Mouse (Mus musculus): ENCODE measurements around the gene Fam83f.
A peak's percentile ranks its signal among the peaks of the same experiment; 100 is the strongest.

The Fam83f gene

DNA sequence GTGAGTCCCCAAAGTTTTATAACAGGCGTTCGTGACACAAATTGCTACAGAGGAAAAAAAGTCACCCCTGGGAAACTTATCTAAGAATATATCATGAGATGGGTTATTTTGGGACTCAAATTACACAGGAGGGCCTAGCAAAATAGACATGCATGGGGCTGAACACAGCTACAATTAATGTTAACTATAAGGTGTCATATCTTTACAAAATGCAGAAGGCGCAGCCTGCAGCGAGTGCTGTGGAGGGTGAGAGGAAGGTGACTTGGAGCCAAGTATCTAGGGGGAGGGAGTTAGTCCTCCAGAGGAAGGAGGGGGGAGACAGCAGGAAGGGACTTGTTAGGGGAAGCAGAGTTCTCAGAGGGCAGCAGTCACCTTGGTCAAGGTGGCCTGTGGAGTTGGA, 7.2 kb upstream of the Fam83f start:
- no peak for DNase-seq (ENCODE audit: low read depth)

DNA sequence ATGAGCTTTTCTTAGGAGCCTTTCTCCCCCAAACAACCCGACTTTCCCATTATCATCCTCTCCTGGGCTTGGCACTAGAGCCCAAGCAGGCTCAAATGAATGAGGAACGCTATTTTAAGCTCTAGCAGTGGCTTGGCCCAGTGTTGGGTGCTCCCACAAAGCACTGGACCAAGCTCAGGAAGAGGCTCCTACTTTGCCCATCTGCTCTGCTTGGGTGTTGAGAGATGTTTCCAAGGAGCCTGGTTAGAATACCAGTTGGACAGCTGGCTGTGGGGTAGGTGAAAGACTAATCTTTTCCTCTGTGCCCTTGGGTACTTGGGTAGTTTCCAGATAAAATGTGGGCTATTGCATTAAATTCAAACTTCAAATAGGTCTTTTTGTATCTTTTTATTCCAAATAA, 1.2 kb downstream of the Fam83f start:
- no peak for DNase-seq (ENCODE audit: low read depth)

DNA sequence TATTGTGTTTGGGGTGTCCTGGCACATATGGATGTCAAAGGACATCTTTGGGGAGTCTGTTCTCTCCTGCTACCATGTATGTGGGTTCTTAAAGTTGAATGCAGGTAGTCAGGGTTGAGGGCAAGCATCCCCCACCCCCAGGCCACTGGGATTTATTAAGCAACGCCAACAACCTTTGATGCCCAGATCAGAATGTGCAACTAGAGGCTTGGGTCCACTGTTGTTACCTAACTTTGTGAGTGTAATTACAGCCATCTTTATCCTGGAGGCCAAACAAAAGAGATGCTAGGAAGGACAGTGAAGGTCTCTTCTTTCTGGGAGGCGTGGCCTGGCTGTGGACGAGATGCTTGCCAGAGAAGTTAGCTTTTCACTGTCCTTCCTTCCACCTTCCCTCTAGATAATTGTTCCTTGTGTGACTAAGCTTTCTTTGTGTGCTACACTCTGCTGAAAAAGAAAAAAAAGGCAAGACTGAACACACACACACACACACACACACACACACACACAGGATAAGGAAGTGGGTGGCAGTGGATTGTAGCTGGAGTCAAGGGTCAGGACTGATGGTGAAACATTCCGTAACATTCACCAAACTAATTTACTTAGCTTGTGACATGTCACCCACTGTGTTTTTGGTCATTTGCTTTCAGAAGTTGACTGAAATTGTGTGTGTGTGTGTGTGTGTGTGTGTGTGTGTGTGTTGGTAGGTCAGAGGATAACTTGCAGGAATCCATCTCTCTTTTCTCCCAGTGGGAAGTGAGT, 1.9 kb downstream of the Fam83f start:
- peak; percentile 20 for DNase-seq (ENCODE audit: low read depth)

DNA sequence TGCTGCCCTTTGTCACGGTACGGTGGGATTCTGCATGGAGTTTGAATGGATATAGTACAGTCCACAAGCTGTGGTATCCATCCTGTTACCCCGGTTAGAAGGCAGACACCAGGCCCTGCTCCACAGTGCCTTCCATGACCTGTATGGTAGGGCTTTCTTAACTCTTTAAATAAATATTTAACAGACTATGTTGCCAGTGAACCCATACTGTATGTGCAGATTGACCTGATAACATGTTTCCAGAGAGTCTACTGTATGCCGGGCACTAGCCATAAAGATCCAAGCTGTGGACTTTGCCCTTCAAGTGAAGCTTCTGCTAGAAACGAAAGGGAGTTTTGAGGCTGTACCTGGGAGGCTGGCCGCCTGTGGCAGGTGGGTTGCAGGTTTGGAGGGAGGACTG, 3.1 kb downstream of the Fam83f start:
- DNase-seq (ENCODE audit: low read depth): no peak

DNA sequence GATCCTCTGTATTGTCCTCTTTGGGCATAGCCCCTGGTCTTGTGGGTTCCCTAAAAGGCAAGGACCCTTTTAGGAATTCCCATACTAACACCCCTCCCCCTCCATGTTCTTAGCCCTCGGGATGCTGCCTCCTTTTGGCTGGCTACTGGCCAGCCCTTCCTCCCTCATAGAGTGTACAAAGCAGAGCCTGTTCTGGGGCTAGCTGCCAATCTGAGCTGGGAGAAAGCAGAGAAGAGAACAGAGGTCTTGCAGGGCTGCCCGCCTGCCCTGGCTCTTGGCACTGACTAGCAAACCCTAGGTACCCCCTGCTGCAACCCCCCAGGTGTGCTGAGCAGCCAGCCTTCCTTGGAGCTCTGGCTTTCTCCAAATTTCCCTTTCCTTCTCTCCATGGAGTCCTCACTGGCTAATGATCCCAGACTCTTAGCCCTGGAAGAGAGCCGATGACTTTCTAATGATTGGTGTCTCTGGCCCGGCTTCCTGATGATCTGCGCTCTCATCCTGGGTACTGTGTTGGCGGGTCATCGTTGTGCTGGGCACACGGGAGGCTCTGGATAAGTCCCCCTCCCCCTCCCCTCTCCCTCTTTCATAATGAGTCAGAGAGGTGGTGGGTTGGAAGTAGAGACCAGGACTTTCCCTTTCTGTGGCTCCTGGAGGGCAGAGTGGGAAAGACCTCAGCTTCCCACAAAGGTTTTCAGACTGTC, 8.0 kb downstream of the Fam83f start:
- no peak for DNase-seq (ENCODE audit: low read depth)

DNA sequence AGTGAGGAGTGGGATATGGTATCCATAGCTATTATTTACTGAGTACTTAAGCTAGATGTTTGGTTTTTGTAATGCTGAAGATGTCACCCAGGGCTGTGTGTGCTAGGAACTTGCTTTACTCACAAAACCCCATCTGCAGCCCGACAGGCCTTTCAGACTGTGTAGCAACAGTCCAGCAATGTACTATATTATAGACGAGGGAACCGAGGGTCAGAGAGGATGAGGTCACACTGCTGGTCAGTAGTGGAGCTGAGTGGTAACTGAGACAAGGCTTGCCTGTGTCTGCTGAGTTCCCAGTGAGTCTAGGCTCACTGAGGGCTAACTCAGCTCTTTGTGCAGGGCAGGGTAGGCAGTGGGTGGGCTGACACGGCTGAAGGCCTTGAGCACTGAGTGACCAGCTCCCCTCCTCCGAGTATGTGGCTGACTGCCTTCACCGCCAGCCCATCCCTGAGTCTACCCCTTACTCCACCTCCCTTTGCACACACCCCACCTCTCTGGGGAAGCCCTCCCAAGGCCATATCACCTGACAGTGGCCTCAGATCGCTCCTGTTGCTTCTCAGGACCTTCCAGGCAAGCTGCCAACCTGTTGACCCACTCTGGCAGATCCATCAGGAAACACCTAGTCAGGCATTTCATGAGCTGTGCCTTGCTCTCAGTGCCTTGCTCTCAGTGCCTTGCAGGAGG, 8.8 kb downstream of the Fam83f start:
- DNase-seq (ENCODE audit: low read depth): no peak

GRCm38 (mm10) chr15:80681466-80681881, 9.8 kb downstream of the Fam83f start:
- DNase-seq (ENCODE audit: low read depth): peak; percentile 34

- no peak for DNase-seq (ENCODE audit: low read depth)
These were observed 10.7 kb downstream of the Fam83f start for GRCm38 (mm10) chr15:80682343-80682742.

DNA sequence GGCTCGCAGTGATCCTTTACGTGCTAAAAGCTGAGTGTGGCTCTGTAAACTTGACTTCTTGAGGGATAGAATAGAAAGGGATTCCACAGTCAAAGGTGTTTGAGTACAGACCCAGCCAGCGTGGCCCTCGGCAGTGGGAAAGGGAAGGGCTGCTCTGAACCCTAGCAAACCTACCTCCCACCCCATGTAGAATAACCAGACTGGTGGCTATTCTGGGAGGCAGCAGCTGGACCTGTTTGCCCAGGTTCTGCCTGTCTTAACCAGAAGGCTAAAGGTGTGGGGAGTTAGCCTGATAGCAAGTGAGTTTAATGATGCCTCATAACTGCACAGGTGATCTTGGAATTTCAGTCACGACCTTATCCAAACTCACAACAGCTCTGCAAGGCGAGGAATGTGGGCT, 11.5 kb downstream of the Fam83f start:
- DNase-seq (ENCODE audit: low read depth): no peak

- DNase-seq (ENCODE audit: low read depth): no peak
These were observed 12.3 kb downstream of the Fam83f start for GRCm38 (mm10) chr15:80683990-80684389.

- no peak for DNase-seq (ENCODE audit: low read depth)
These were observed 13.3 kb downstream of the Fam83f start for GRCm38 (mm10) chr15:80684786-80685602.

DNA sequence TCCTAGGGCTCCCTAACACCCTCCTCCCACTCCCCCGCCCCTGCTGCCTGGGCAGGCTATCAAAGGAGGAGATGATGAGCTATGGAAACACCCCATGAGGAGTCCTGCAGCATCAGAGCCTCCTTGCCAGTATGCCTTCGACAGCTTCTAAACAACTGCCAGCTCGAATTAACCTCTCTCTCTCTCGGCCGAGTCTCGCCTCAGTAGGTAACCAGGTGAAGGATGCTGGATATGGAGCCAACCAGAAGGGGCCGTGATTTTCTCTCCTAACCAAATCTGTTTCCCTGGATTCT, 13.9 kb downstream of the Fam83f start:
- no peak for DNase-seq (ENCODE audit: low read depth)

DNA sequence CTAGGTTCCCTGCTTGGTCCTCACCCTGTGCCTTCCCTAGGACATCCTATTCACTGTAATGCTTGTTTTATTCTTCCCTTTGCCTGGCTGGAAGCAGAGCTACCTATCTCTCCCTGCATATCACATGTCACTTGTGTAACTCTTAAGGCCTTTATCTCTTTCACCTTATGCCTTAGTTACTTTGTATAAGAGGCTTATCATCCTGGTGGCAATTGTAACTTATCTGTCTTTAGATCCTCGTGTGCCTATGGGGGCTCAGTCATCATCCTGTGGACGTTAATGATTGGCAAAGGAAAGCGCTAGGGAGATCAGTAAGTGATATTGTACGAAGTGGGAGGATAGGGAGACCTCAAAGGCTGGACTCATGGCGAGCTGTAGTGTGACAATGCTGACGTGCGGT, 16.9 kb downstream of the Fam83f start:
- DNase-seq (ENCODE audit: low read depth): no peak

- no peak for DNase-seq (ENCODE audit: low read depth)
These were observed 21.8 kb downstream of the Fam83f start for GRCm38 (mm10) chr15:80693492-80693891.

DNA sequence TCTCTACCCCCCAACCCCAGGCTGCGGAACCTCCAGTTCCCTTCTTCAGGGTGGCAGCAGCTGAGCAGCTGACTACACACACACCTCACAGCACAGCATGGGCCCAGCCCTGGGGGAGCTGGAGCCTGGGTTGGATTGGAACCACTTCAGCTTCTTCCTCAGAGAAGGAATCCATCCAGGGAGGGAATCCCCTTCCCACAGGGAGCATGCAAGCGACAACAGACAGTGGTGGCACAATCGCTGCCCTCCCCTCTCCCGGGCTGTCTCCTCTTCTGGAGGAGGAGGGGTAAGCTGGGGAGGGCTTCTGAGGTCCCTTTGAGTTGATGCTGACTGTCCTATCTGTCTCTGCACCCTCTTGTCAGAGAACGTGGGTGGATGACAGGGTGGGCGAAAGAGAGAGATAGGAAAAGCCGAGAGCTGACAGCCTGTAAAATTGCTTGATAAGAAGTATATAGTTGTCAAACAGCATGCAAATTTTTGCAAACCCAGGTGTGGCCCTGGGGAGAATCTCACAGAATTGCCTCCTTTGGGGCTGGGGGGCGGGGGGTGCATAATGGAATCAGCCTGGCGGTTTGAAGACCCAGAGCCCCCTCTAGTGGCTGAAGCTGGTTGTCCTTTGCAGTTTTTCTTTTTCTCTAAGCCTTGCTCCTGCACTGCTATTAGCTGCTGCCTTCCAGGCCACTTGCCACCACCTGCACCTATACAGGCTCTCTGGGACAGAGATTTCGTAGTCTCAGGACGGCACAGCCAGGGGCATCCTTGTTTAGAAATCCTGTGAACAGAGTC, 22.7 kb downstream of the Fam83f start:
- peak; percentile 57 for DNase-seq (ENCODE audit: low read depth)

DNA sequence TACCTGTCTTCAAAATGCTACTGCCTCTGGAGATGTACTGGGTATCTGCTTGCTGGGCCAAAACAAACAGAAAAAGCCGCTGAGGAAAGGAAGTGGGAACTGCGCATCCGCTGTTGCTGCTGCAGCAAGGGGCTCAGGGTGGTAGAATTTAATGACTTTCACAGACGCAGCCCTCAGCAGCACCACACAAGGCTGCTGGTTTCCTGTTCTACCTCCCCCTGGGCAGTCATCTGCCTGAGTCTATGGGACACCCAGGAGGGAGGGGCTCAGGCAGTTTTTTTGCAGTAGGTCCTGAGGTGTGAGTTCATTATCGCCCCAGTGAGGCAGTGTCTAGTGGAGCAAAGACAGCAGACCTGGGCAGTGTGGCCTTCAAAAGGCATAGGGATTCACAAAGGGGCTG, 25.9 kb downstream of the Fam83f start:
- DNase-seq (ENCODE audit: low read depth): peak; percentile 61

DNA sequence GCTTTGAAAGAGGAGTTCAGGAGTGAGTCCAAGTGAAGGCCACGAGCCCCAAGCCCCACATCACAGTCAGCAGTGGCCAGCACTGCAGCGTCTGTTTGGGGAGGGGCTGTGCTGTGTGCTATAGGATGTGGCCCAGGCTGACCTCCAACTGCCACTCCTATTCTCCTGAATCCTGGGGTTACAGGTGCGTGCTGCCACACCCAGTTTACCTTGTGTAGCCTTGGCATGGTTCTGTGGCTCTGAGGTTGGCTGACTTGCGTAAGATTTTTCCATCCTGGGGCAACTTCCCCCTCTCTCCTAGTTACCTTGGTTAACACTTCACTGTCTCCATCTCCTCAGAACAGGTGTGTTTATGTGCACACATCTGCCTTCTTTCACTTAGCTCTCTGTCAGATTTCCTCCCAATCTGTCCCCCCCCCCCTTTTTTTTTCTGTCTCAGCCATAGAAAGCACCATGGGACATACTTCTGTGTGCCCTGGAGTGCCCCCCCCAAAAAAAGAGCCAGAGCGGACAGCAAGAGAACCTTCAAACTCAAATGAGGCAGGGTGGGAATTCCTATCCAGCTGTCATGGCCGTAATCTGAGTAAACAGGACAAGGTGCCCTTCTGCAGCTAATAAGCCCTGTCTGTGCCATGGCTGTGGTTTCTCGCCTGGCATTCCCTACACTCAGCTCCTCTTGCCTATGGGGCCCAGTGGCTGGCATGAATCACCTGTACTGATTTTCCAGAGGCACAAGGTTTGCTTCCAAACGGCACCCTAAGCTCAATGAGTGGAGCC, 30.0 kb downstream of the Fam83f start:
- DNase-seq (ENCODE audit: low read depth): no peak

DNA sequence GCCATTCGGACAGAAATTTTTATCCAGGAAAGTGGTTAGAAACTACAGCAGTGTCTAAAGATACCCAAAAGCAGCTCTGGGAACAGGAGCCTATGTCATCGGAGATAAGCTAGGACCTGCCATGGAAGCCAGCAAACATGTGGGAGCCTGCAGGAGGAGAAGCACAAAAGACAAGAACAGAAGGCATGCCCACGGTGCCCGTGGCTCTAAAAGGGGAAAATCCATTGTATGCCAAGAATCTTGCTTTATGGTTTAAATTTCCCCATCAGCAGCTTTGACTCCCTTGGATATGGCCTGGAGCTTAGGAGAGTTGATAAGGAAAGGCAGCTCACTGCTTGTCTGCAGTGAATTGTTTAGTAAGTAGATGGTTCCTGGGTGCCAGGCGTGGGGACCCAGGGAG, 31.3 kb downstream of the Fam83f start:
- DNase-seq (ENCODE audit: low read depth): no peak

GRCm38 (mm10) chr15:80703495-80703894, 31.8 kb downstream of the Fam83f start:
- no peak for DNase-seq (ENCODE audit: low read depth)

DNA sequence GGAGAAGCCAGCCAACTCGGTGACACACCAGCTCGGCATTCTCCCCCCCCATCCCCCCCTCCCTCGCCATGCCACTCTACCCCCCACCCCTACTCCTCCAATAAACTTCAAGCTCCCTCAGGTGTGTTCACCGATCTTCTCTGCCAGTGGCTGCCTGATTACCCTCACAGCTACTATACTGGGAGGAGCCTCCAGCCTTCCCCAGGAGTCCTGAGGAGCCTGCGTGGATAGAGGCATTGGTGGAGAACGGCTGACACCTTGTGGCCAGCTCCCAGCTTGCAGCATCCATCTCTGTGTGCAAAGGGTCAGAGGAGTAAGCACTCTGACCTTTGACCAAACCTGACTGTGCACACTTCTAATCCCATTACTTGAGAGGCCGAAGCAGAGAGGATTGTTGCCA, 32.6 kb downstream of the Fam83f start:
- DNase-seq (ENCODE audit: low read depth): peak; percentile 83

Data from 416B (cell line).